Comparison of ENCODE assay signal across 12 mouse cellular contexts in the genomic region with DNA sequence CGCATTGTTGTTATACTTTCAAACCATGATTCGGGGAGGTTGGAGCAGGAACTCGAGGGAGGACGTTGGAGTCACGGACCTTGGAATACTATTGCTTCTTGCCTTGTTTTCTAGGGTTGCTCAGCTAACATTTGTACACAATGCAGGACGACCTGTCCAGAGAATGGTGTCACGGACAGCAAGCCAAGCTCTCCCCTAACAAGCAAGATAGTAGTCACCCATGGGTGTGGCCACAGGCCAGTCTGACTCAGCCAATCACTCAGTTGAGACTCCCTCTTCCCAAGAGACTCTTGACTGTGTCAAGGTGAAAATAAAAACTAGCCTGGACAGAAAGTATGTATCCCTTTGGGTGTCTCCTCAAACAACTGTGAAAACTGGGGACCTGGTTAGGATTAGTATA.
"Had no signal": no experiment of that assay in that cellular context is flagged by ENCODE, and none has a peak within 500 bp of the region (broad histone marks: within the 10 kb centered on the region; RNA-seq: fewer than 3 reads in every experiment).

No protein-coding gene starts in this region.

- DNase-seq: retina, postnatal 1 day; right cerebral cortex, adult 18-20 months; right cerebral cortex, postnatal 14 days; right cerebral cortex, postnatal 25 days; right cerebral cortex, postnatal 4 days; spleen, adult 18-20 months; thymus, adult 18-20 months; thymus, adult 2 months; thymus, postnatal 14 days; thymus, postnatal 25 days; thymus, postnatal 36 days; thymus, postnatal 4 days had no signal
